Mouse (Mus musculus): ENCODE measurements around the gene 4921517D22Rik. TPM values are rescaled to one million over a fixed set of nuclear protein-coding genes. Genes with fewer than 3 reads are reported as not detected.

Gene 4921517D22Rik
- polyA plus RNA-seq, 1 experiment from 2014 or later: not detected

- H3K4me3 ChIP-seq (ENCODE audit: low read depth, low read length): no peak overlapping the region
- no peak overlapping the region for H3K4me2 ChIP-seq (ENCODE audit: low read depth, low read length)
- H3K9me3 ChIP-seq (ENCODE audit: control insufficient read depth, low read length): no peaks in the 10 kb centered on the region
- no peak for ATAC-seq (ENCODE audit: low read depth)
- H3K36me3 ChIP-seq (ENCODE audit: control insufficient read depth, insufficient read depth, low read length): no peaks in the 10 kb centered on the region
- H3K27me3 ChIP-seq (ENCODE audit: control insufficient read depth, insufficient read depth, low read length): no peaks in the 10 kb centered on the region
- 40% methylated on average over 7 of the region's 7 CpGs for WGBS
- H3K4me1 ChIP-seq (ENCODE audit: control insufficient read depth, insufficient read depth, low read length): no peaks in the 10 kb centered on the region
- H3K27ac ChIP-seq (ENCODE audit: low read depth, low read length): no peak overlapping the region
- no peak overlapping the region for H3K9ac ChIP-seq (replicated peaks; ENCODE audit: low read depth, low read length)
Observed at GRCm38 (mm10) chr13:59682629-59683028, 11.3 kb downstream of the 4921517D22Rik start.

GRCm38 (mm10) chr13:59679908-59680307 lies 14.0 kb downstream of the 4921517D22Rik start:
- Histone ChIP-seq H3K4me3 (ENCODE audit: low read depth, low read length) (no peak overlapping the region), H3K9me3 (ENCODE audit: control insufficient read depth, low read length) (no peaks in the 10 kb centered on the region), H3K9ac (replicated peaks; ENCODE audit: low read depth, low read length) (no peak overlapping the region), H3K36me3 (ENCODE audit: control insufficient read depth, insufficient read depth, low read length) (no peaks in the 10 kb centered on the region), H3K4me2 (ENCODE audit: low read depth, low read length) (no peak overlapping the region), H3K4me1 (ENCODE audit: control insufficient read depth, insufficient read depth, low read length) (no peaks in the 10 kb centered on the region), H3K27me3 (ENCODE audit: control insufficient read depth, insufficient read depth, low read length) (no peaks in the 10 kb centered on the region), H3K27ac (ENCODE audit: low read depth, low read length) (no peak overlapping the region)
- WGBS: 89% methylated on average over 4 of the region's 4 CpGs
- ATAC-seq (ENCODE audit: low read depth): no peak

- Histone ChIP-seq H3K9ac (replicated peaks; ENCODE audit: low read depth, low read length) (no peak overlapping the region), H3K27me3 (ENCODE audit: control insufficient read depth, insufficient read depth, low read length) (no peaks in the 10 kb centered on the region), H3K9me3 (ENCODE audit: control insufficient read depth, low read length) (no peaks in the 10 kb centered on the region), H3K36me3 (ENCODE audit: control insufficient read depth, insufficient read depth, low read length) (no peaks in the 10 kb centered on the region), H3K27ac (ENCODE audit: low read depth, low read length) (no peak overlapping the region), H3K4me2 (ENCODE audit: low read depth, low read length) (no peak overlapping the region), H3K4me3 (ENCODE audit: low read depth, low read length) (no peak overlapping the region), H3K4me1 (ENCODE audit: control insufficient read depth, insufficient read depth, low read length) (0 out of 2 replicates have a peak, but pooled peaks cover under 1% of the 10 kb centered on the region)
- ATAC-seq (ENCODE audit: low read depth): no peak
- 46% methylated on average over 4 of the region's 4 CpGs for WGBS
Observed at GRCm38 (mm10) chr13:59679306-59679705, 14.6 kb downstream of the 4921517D22Rik start.

- no peak for ATAC-seq (ENCODE audit: low read depth)
- peaks cover 15% of the 10 kb centered on the region for H3K4me1 ChIP-seq (ENCODE audit: control insufficient read depth, insufficient read depth, low read length)
- no peak overlapping the region for H3K9ac ChIP-seq (replicated peaks; ENCODE audit: low read depth, low read length)
- H3K4me2 ChIP-seq (ENCODE audit: low read depth, low read length): no peak overlapping the region
- H3K27ac ChIP-seq (ENCODE audit: low read depth, low read length): no peak overlapping the region
- H3K9me3 ChIP-seq (ENCODE audit: control insufficient read depth, low read length): no peaks in the 10 kb centered on the region
- no peaks in the 10 kb centered on the region for H3K27me3 ChIP-seq (ENCODE audit: control insufficient read depth, insufficient read depth, low read length)
- no peaks in the 10 kb centered on the region for H3K36me3 ChIP-seq (ENCODE audit: control insufficient read depth, insufficient read depth, low read length)
- H3K4me3 ChIP-seq (ENCODE audit: low read depth, low read length): no peak overlapping the region
- 75% methylated on average over 12 of the region's 12 CpGs for WGBS
Observed at GRCm38 (mm10) chr13:59676316-59677229, 17.3 kb downstream of the 4921517D22Rik start.

- WGBS: under 1% methylated on average over 46 of the region's 61 CpGs
- H3K9me3 ChIP-seq (ENCODE audit: control insufficient read depth, low read length): no peaks in the 10 kb centered on the region
- ATAC-seq (ENCODE audit: low read depth): peak; percentile 78
Observed at GRCm38 (mm10) chr13:59675151-59676011, 18.5 kb downstream of the 4921517D22Rik start, which contains the start of gene Golm1. Gene Golm1, minus strand, starts transcription at chr13:59675811.

GRCm38 (mm10) chr13:59674761-59675150 lies 19.2 kb downstream of the 4921517D22Rik start:
- no peaks in the 10 kb centered on the region for H3K27me3 ChIP-seq (ENCODE audit: control insufficient read depth, insufficient read depth, low read length)
- under 1% methylated on average over 13 of the region's 13 CpGs for WGBS
- H3K4me1 ChIP-seq (ENCODE audit: control insufficient read depth, insufficient read depth, low read length): peaks cover 15% of the 10 kb centered on the region
- peak overlapping the region; percentile 67; the same call in 1 of the 2 replicates for H3K27ac ChIP-seq (ENCODE audit: low read depth, low read length)
- peak overlapping the region; percentile 80 for H3K9ac ChIP-seq (replicated peaks; ENCODE audit: low read depth, low read length)
- no peaks in the 10 kb centered on the region for H3K9me3 ChIP-seq (ENCODE audit: control insufficient read depth, low read length)
- H3K36me3 ChIP-seq (ENCODE audit: control insufficient read depth, insufficient read depth, low read length): no peaks in the 10 kb centered on the region
- H3K4me2 ChIP-seq (ENCODE audit: low read depth, low read length): peak overlapping the region; percentile 69
- ATAC-seq (ENCODE audit: low read depth): 0 out of 2 replicates have a peak, but pooled peaks have one; percentile 25
- H3K4me3 ChIP-seq (ENCODE audit: low read depth, low read length): peak overlapping the region; percentile 74

More at GRCm38 (mm10) chr13:59675151-59676011, 18.5 kb downstream of the 4921517D22Rik start, which contains the start of gene Golm1:
- Histone ChIP-seq H3K36me3 (ENCODE audit: control insufficient read depth, insufficient read depth, low read length) (no peaks in the 10 kb centered on the region), H3K27me3 (ENCODE audit: control insufficient read depth, insufficient read depth, low read length) (no peaks in the 10 kb centered on the region), H3K27ac (ENCODE audit: low read depth, low read length) (peak within 1 kb of the TSS; percentile 67), H3K9ac (replicated peaks; ENCODE audit: low read depth, low read length) (peak within 1 kb of the TSS; percentile 80), H3K4me2 (ENCODE audit: low read depth, low read length) (peak within 1 kb of the TSS; percentile 69), H3K4me3 (ENCODE audit: low read depth, low read length) (peak within 1 kb of the TSS; percentile 74), H3K4me1 (ENCODE audit: control insufficient read depth, insufficient read depth, low read length) (peaks cover 15% of the 10 kb centered on the region)

- Histone ChIP-seq H3K27ac (ENCODE audit: low read depth, low read length) (peak overlapping the region; percentile 29; the same call in 1 of the 2 replicates), H3K9ac (replicated peaks; ENCODE audit: low read depth, low read length) (0 out of 2 replicates have a peak overlapping the region, but pooled peaks have one; percentile 4), H3K27me3 (ENCODE audit: control insufficient read depth, insufficient read depth, low read length) (no peaks in the 10 kb centered on the region), H3K4me3 (ENCODE audit: low read depth, low read length) (peak overlapping the region; percentile 74), H3K4me2 (ENCODE audit: low read depth, low read length) (peak overlapping the region; percentile 69), H3K9me3 (ENCODE audit: control insufficient read depth, low read length) (no peaks in the 10 kb centered on the region), H3K36me3 (ENCODE audit: control insufficient read depth, insufficient read depth, low read length) (no peaks in the 10 kb centered on the region), H3K4me1 (ENCODE audit: control insufficient read depth, insufficient read depth, low read length) (peaks cover 15% of the 10 kb centered on the region)
- 5% methylated on average over 3 of the region's 3 CpGs for WGBS
- ATAC-seq (ENCODE audit: low read depth): peak; percentile 7; the same call in 1 of the 2 replicates
Observed at GRCm38 (mm10) chr13:59674215-59674614, 19.7 kb downstream of the 4921517D22Rik start.

- H3K4me3 ChIP-seq (ENCODE audit: low read depth, low read length): peak overlapping the region; percentile 6; the same call in 1 of the 2 replicates
- no peaks in the 10 kb centered on the region for H3K9me3 ChIP-seq (ENCODE audit: control insufficient read depth, low read length)
- H3K4me1 ChIP-seq (ENCODE audit: control insufficient read depth, insufficient read depth, low read length): peaks cover 15% of the 10 kb centered on the region
- 18% methylated on average over 7 of the region's 7 CpGs for WGBS
- peak overlapping the region; percentile 52; the same call in 1 of the 2 replicates for H3K27ac ChIP-seq (ENCODE audit: low read depth, low read length)
- H3K4me2 ChIP-seq (ENCODE audit: low read depth, low read length): peak overlapping the region; percentile 69
- H3K9ac ChIP-seq (replicated peaks; ENCODE audit: low read depth, low read length): no peak overlapping the region
- H3K27me3 ChIP-seq (ENCODE audit: control insufficient read depth, insufficient read depth, low read length): no peaks in the 10 kb centered on the region
- no peaks in the 10 kb centered on the region for H3K36me3 ChIP-seq (ENCODE audit: control insufficient read depth, insufficient read depth, low read length)
- no peak for ATAC-seq (ENCODE audit: low read depth)
Observed at GRCm38 (mm10) chr13:59673597-59673996, 20.3 kb downstream of the 4921517D22Rik start.
